Mouse (Mus musculus): ENCODE data around the gene Pcsk6. TPM values are rescaled to one million over a fixed set of nuclear protein-coding genes. Genes with fewer than 3 reads are reported as not detected.
"Not testable (repeated sequence)": the region's sequence is repeated elsewhere in the genome, so short reads cannot be mapped to it uniquely, and the experiment has no call there.

The Pcsk6 gene
- total RNA-seq (2021), result 10 to 100 TPM; 15.3 to 15.7 TPM

GRCm38 (mm10) chr7:65861591-65862472 lies at the start of gene Pcsk6:
Gene Pcsk6 (plus strand): TSS chr7:65861734.
- DNase-seq, result peak; percentile 49
- intact Hi-C loops (cut with DNase I), result no loop called here

GRCm38 (mm10) chr7:65813611-65814212 lies 47.8 kb upstream of the Pcsk6 start:
- intact Hi-C loops (cut with DNase I), result no loop called here
- DNase-seq, result no peak

- DNase-seq, result no peak
- intact Hi-C loops (cut with DNase I), result no loop called here
These were observed 44.0 kb upstream of the Pcsk6 start for GRCm38 (mm10) chr7:65817564-65817963.

GRCm38 (mm10) chr7:65820391-65820790 lies 41.1 kb upstream of the Pcsk6 start:
- no peak for DNase-seq
- intact Hi-C loops (cut with DNase I), result no loop called here

- intact Hi-C loops (cut with DNase I); DNase-seq: not testable (repeated sequence)
These were observed 39.6 kb upstream of the Pcsk6 start for GRCm38 (mm10) chr7:65821901-65822300.

- intact Hi-C loops (cut with DNase I), result no loop called here
- DNase-seq, result no peak
These were observed 38.9 kb upstream of the Pcsk6 start for GRCm38 (mm10) chr7:65822506-65823119.

- intact Hi-C loops (cut with DNase I), result no loop called here
- DNase-seq, result no peak
These were observed 21.8 kb upstream of the Pcsk6 start for GRCm38 (mm10) chr7:65839756-65840155.

GRCm38 (mm10) chr7:65843210-65843609 lies 18.3 kb upstream of the Pcsk6 start:
- intact Hi-C loops (cut with DNase I), result no loop called here
- DNase-seq, result no peak

- no peak for DNase-seq
- intact Hi-C loops (cut with DNase I), result no loop called here
These were observed 553 bp upstream of the Pcsk6 start for GRCm38 (mm10) chr7:65860981-65861380.

- intact Hi-C loops (cut with DNase I), result no loop called here
- DNase-seq, result no peak
These were observed 1.1 kb downstream of the Pcsk6 start for GRCm38 (mm10) chr7:65862473-65863176.

- DNase-seq, result no peak
- intact Hi-C loops (cut with DNase I), result no loop called here
These were observed 7.6 kb downstream of the Pcsk6 start for GRCm38 (mm10) chr7:65869173-65869572.

- intact Hi-C loops (cut with DNase I), result no loop called here
- DNase-seq, result no peak
These were observed 8.3 kb downstream of the Pcsk6 start for GRCm38 (mm10) chr7:65869794-65870193.

GRCm38 (mm10) chr7:65870227-65870626 lies 8.7 kb downstream of the Pcsk6 start:
- intact Hi-C loops (cut with DNase I), result no loop called here
- DNase-seq, result no peak

GRCm38 (mm10) chr7:65870928-65871580 lies 9.5 kb downstream of the Pcsk6 start:
- peak; percentile 76 for DNase-seq
- intact Hi-C loops (cut with DNase I), result no loop called here

- peak; percentile 28 for DNase-seq
- intact Hi-C loops (cut with DNase I), result no loop called here
These were observed 10.3 kb downstream of the Pcsk6 start for GRCm38 (mm10) chr7:65871851-65872250.

GRCm38 (mm10) chr7:65873176-65873845 lies 11.8 kb downstream of the Pcsk6 start:
- intact Hi-C loops (cut with DNase I), result no loop called here
- no peak for DNase-seq

- intact Hi-C loops (cut with DNase I), result no loop called here
- DNase-seq, result no peak
These were observed 12.4 kb downstream of the Pcsk6 start for GRCm38 (mm10) chr7:65873902-65874301.

- intact Hi-C loops (cut with DNase I), result no loop called here
- DNase-seq, result no peak
These were observed 15.1 kb downstream of the Pcsk6 start for GRCm38 (mm10) chr7:65876596-65876995.

GRCm38 (mm10) chr7:65878234-65878633 lies 16.7 kb downstream of the Pcsk6 start:
- intact Hi-C loops (cut with DNase I), result no loop called here
- DNase-seq, result peak; percentile 33

GRCm38 (mm10) chr7:65879330-65879729 lies 17.8 kb downstream of the Pcsk6 start:
- peak; percentile 82 for DNase-seq
- intact Hi-C loops (cut with DNase I), result no loop called here

Data from left cerebral cortex, postnatal 4 days (tissue).